Mouse (Mus musculus): ENCODE results near the gene Cd276.
A peak's percentile ranks its signal among the peaks of the same experiment; 100 is the strongest.
"Not testable (repeated sequence)": the region's sequence is repeated elsewhere in the genome, so short reads cannot be mapped to it uniquely, and the experiment has no call there.

Cd276 gene

DNA sequence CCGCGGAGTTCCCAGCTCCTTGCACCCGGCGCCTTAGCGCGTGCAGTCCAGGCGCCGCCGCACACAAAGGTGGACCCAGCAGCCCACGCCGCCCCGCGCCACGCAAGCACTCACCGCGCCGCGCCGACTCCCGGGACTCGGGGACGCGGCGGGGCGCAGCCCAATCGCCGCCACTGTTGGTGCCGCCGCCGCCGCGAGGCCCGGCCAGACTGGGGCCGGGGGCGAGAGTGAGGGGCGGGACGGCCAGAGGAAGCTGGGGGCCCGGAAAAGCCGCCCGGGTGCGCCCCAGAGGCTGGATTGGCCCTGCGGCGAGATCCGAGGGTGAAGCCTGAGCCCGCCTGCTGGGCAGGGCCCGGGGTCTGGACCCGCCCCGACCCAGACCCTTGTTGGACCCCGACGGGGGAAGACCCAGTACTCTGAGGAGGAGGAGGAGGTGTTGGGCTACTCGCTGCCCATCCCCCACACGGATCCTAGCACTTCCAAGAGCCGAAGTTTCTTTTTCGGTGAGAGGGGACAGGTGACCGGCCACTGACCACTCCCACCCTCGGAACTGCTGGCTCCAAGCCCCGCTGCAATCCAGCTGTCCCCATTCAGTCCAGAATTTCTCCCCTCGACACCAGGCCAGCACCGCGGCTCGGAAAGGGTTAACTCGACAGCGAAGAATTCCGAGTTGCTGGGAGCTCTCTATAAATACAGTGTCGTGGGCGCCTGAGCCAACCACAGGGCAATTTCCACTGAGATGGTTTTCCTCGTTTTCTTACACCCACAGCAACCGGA lies at the start of gene Cd276:
Gene Cd276, minus strand, starts transcription at position 530 of the 777 bp plus-strand sequence.
- DNase-seq (ENCODE audit: low spot score) = peak; percentile 74

DNA sequence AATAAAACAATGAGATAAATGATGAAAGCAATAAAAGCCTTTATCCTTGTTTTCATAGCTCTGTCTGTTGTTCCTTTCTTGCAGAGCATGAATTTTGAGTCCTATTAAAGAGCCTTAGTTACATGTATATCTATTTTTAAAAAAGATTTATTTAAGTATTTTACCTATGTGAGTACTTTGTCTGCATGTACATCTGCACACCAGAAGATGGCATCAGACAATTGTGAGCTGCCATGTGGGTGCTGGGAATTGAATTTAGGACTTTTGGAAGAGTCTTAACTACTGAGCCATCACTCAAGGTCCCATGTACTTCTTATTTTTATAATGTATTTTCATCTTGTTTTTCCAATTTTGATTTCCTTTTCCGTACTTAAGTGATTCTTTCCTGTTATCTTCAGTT lies 40.1 kb upstream of the Cd276 start:
- DNase-seq (ENCODE audit: low spot score) = no peak

DNA sequence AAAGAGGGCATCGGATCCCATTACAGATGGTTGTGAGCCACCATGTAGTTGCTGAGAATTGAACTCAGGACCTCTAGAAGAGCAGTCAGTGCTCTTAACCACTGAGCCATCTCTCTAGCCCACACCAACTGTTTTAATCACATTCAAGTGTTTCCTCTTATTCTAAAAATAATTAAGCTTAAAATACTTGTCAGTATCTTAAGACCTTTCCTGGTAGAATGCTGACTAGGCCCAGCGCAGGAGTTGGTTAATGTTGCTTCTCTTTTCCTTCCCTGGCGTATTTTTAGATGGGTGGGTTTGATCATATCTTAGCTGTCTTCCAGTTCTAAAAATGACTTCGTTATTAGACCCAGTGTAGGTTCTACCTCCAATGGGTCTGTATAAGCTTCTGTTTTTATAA lies 33.4 kb upstream of the Cd276 start:
- no peak for DNase-seq (ENCODE audit: low spot score)

DNA sequence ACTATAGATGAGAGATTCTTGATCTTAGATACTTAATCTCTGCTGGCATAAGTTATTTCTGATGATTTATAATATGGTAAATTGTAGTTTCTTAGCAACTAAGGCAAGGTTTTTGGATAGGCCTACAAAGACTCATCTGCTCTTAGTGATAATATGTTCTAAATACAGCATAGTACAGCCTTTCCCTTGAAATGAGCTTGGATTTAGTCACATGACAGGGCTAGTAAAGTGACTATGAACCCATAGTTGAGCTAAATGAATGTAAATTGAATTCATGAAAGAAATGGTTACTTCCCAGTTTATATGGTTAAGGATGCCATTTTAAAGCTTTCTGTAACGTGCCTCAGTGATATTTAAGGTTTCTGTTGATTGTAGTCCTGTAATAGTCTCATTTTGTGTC lies 29.1 kb upstream of the Cd276 start:
- no peak for DNase-seq (ENCODE audit: low spot score)

DNA sequence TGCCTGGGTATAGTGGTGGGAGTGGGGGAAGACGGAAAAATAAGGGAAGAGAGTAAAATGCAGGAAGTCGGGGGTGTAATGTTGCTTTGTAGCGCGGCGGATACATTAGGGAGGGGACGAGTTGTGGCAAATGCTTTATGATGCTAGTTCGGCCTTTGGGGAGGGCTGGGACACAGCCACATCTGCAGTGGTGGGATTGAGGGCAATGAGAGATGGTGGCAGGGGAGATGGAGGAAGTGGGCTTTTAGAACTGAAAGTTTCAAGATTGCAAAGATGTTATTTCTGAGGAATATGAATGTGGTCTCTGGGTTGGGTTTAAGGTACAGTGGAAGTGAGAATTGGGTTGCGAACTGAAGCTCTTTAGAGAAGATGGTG lies 28.0 kb upstream of the Cd276 start:
- peak; percentile 24 for DNase-seq (ENCODE audit: low spot score)

DNA sequence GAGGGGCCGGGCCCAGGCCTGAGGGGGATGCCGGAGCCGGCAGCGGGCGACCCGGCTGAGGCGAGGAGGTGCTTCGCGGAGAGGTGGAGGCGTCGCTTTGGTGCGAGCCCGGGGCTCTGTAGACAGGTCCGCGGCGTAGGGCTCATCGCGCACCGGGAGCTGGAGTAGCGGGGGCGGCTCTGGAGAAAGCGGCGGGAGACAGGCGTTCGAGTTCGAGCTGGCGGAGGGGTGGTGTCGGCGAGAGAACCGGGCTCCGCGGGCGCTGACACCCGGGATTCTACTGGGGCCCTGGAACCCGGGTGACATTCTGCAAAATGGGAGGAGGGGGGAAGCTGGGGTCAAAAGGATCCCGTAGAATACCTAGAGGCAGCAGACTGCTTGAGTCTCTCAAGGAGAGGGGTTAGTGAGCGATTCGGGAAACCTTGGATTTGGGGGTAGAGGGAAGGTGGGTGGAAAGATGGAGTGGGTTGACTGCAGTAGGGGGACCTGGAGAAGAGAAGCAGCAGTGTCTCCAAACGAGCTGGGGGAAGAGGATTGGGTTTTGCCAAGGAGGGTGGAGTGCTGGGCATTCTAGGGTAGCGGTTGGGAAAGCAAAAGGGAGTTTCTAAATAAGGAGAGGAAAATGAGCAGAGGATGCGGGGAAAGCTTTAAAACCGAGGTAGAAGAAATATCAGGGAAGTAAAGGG lies 27.5 kb upstream of the Cd276 start:
- DNase-seq (ENCODE audit: low spot score) = peak; percentile 31

DNA sequence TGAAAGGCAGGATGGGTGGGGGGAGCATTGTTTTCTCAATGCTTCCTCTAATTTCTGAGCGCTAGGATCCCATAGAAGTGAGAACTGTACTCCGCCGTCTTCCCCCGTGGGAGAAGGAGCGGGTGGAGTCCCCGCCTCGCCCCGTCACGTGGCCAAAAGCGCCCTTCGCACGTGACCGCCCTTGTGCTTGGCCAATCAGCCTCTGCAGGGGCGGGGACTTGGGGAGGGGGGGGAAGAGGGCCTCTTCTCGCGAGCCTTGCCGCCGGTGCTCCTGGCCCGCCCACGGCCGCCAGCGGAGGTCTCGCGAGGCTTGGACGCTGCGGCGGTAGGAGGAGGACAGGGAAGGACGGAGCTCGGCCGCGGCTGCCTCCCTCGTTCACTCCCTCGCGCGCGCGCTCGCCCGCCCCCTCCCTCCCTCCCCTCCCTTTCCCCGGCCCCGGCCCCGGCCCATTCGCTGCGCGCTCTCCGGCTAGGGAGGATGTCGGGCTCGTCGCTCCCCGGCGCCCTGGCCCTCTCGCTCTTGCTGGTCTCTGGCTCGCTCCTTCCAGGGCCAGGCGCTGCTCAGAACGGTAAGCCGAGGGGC lies 26.8 kb upstream of the Cd276 start, which contains the start of gene Nptn:
Gene Nptn, plus strand, starts transcription at position 283 of the 583 bp plus-strand sequence.
- peak; percentile 97 for DNase-seq (ENCODE audit: low spot score)

DNA sequence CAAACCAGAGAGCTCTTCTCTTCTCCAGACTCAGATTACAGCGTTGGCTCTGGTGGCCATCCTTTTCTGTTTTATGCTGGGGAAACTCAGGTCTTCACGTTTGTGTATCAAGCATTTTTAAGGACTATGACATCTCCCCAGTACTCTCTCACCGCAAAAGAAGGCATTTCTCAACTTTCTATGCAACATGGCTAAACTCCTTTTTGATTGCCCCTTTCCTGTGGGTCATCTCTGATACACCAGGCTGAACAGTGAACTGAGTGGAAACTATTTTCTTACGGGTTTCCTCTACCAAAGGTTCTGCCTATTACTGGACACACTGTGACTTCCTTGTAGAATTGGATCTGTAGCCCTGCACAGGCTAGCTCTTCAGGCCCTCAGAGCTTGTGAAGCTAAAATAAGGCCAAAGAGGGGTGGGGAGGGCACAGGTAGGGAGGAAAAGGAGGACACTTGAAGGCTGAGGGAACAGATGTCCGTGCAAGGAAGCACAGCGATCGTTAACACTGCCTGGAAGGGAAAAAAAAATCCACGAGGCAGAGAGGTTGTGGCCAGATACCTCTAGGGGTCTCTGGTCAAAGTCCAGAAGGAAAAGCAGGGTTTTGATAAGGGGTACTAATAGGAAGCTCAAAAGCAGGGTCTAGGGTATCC lies 26.2 kb upstream of the Cd276 start:
- peak; percentile 43 for DNase-seq (ENCODE audit: low spot score)

DNA sequence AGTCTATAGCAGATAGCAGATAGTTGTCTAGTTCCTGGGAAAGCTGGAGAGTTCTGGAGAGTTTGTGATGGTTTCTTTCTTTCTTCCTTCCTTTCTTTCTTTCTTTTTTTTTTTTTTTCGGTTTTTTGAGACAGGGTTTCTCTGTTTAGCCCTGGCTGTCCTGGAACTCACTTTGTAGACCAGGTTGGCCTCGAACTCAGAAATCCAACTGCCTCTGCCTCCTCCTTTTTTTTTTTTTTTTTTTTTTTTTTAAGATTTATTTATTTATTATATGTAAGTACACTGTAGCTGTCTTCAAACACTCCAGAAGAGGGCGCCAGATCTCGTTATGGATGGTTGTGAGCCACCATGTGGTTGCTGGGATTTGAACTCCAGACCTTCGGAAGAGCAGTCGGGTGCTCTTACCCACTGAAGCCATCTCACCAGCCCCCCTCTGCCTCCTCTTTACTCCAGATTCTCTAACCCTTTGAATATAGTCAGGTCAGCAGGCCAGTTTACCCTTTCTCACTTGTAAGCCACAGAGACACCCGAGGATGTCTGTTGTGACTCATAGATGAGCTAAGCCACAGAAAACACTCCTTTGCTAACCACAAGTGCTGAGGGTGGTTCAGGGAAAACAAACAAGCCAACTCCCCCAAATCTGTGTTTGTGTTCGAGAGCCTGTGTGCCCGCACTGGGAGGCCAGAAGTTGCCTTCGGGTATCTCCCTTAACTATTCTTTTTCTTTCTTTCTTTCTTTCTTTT lies 25.4 kb upstream of the Cd276 start:
- peak; percentile 74 for DNase-seq (ENCODE audit: low spot score)

DNA sequence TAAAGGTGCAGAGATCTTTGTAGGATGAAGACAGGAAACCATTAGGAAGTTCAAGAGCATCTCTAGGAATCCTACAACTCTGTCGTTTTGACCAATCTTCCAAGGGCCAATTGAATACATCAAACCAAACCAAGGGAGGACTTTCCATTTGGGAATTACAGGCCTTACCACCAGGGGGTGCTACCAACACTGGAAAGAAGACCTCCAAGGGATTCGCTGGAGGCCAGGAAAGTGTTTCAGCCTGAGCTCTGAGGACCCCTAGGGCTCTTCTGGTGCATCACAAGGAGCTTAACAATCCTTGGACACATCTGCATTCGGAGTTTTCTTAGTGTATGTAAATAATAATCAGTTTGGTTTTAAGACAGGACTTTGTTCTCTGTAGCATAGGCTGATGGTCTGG lies 23.4 kb upstream of the Cd276 start:
- peak; percentile 89 for DNase-seq (ENCODE audit: low spot score)

DNA sequence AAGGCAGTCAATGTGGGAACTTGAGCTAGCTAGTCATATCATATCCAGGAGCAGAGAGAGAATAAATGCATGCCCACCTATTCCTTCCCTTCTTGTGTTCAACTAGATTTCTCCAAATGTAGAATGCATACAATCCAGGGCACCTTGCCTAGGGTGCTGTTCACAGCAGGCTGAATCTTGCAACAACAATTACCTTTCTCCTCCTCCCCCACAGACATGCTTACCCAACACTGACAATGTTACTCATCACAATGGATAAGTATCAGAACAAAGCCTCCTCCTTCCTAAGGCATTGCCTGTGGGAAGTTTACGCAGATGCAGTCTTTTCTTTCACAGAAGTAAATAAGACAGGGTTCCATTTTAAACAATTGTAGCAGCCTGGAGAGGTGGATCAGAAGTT lies 15.8 kb upstream of the Cd276 start:
- DNase-seq (ENCODE audit: low spot score) = no peak

DNA sequence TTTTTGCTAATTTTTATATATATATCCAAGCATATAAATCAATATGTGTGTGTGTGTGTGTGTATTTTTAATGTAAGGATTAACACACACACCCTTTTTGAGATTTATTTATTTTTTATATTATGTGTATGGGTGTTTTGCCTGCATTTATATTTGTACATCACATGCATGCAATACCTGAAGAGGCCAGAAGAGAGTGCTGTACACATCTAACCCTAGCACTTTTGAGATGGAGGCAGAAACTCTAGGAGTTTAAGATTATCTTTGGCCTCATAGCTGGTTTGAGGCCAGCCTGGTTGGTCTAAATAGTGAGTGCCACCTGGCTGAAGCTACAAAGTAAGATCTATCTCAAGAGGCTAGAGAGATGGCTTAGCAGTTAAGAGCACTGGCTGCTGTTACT lies 12.4 kb upstream of the Cd276 start:
- no peak for DNase-seq (ENCODE audit: low spot score)

DNA sequence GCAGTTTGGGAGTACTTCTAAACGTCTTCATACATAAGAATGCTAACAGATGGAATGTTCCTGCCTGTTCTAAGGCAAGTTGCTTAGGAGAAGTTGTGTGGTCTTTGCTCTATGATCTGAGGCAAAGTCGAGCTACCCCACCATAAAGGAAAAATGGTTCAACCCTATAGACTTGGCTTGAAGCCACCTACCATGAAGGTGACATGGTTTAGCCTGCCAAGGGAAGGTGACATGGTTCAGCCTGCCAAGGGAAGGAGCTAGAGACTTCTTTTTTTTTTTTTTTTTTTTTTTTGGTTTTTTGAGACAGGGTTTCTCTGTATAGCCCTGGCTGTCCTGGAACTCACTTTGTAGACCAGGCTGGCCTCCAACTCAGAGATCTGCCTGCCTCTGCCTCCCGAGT lies 10.7 kb upstream of the Cd276 start:
- not testable (repeated sequence) for DNase-seq (ENCODE audit: low spot score)

DNA sequence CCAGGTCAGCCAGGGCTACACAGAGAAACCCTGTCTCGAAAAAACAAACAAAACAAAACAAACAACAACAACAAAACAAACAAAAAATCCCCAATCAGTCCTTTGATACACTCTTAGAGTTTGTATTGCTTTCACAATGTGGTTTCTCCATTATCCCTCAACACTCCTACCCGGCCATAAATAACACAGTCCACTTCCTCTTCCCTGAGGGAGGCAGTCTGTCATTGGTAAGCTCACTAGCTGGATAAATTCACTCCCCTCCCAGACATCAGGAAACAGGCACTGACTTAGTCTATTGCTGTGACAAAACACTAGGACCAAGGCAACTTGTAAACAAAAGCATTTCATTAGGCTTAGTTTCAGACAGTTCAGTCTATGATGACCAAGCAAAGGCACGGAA lies 5.0 kb upstream of the Cd276 start:
- DNase-seq (ENCODE audit: low spot score) = no peak

DNA sequence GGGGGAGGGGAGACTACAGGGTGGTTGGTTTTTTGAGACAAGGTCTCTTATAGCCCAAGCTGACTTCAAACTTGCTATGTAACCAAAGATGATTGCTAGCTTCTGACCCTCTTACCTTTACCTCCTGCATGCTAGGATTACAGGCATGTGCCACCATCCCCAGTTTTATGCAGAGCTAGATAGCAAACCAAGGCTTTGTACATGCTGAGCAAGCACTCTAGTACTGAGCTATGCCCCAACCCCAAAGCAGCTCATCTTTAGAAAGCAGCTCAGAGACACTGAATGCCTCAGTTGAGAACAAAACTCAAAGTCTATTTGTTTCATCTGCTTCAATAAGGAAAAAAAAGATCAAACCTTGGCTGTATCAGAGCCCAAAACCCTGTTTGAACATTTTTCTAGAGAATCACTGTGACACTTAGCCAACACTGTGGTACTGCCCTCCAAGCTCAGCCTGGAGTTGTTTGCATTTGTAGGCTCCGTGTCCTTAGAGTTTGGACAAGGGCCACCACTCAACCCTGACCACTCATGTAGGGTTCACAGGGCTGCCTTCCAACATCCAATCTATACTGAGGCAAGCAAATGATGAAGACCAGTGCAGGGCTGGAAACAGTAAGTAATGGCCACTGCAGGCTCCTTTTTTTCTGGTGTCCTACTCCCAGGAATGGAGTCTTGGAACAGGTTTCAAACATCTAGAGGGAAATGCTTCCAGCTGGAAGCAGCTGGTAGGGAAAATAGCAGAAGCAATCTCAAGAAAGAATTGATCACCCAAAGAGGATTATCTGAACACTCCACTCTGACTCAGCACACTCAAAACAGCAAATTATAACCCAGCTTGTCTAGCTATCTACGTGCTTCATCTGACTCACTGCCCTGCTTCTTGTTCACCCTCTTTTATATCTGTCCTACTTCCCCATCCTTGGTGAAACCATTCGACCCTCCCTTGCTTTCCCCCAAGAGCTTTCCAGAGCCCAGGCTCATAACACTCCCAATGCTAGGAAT lies 2.5 kb upstream of the Cd276 start:
- no peak for DNase-seq (ENCODE audit: low spot score)

DNA sequence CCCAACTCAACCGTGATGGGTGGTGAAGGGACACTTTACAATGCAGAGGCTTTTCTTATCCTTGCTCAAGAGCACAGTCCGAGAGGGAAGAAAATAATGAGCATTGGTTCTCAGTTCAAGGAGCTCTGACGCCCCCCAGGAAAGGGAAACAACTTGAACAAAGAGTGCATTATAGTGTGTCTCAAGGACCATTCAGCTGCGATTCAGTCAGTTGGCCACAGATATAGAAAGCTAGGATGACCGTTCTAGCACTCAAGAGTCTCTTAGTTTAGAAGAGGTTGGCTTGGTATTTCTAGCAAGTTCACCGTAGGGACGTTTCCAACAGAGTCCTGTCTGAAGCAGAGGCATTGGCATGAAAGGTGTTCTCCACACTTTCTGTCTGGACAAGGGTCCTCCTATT lies 1.4 kb upstream of the Cd276 start:
- DNase-seq (ENCODE audit: low spot score) = no peak

DNA sequence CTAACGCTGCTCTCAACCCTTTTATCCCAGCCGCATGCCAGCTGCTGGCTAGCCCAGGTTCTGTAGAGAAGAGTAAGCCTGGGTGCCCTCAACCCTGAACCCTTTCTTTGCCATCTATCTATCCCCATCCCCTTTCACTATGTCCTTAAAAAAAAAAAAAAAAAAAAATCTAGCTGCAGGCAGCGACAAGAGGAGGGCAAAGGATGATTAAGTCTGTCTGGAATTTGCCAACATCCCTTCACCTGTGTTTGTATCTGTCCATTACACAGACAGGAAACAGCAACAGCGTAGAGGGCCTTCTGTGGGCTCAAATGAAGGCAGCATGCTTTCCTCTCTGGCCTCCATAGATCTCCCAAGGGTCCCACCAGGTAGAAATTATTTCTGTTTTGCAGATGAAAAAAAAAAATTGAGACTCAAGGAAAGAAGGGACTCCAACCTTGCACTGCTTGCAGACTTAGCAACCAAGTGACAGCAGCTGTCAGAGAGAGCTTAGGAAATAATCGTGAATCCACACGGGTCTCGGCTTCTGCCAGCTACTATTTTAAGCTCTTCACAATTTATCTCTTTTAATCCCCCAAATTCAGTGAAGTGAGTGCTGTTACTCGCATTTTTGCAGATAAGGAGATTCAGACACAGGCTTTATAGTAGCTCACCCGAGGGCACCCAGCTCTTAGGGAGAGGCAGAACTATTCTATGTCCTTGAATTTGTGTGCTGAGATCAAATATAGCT lies 613 bp upstream of the Cd276 start:
- DNase-seq (ENCODE audit: low spot score) = no peak

DNA sequence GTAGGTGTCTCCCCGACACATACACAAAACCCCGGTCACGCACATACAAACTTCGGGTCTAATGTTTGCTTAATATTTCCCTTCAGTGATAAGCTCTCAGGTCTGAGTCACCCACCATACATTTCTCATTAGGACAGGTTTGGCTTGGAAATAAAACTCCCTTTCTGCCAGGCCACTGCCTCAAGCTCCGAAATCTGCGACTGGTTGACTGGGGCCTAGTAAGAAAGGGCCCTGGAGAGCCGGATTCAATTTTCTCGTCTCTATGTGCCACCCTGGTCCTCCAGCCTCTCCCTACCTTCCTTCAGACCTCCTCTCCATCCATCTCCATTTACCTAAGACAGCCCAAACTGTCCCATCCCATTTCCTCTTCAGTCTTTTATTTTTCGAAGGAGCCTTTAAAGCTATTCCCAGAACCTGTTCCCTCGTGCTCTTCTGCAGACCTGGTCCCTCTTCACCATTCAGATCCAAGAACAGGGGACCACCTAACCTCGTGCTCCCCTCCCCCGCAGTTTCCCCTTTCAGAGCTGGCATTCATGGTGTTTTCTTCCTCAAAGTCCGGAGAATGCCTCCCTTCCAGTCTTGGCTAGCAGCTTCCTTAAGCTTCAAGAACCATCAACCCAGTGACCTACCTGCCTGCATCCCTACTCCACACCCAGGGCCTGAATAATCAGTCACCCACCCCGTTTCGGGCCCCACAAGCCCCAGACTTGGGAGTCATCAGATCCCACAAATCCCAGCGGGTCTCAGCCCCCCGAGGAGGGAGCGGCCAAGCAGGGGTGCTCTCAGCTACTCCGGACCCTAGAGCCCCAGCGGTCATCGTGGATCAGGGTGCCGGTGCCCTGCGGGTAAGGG lies 955 bp downstream of the Cd276 start:
- DNase-seq (ENCODE audit: low spot score) = no peak

DNA sequence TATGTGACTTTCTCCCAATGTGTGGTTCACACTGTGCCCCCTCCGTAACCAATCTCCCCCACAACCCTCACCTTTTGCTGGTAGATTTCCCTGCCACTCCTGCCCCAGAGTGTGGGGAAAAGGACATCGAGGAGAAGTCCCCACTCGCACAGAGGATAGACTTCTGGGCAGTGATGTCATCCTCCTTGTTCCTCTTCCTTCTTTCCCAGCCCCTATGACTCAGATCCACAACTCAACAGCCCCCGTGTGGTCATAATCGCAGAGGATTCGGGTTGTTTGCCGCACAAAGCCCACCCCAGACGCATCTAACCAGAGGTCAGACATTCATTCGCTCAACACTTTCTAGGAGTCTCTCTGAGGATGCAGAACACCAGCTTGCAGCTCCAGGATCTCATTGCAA lies 3.2 kb downstream of the Cd276 start:
- DNase-seq (ENCODE audit: low spot score) = no peak
